Mouse (Mus musculus): ENCODE data around the gene Pcbp2. TPM values are rescaled to one million over a fixed set of nuclear protein-coding genes. Genes with fewer than 3 reads are reported as not detected.

Gene Pcbp2
- polyA plus RNA-seq, 1 experiment from 2014 or later: 105 TPM

DNA sequence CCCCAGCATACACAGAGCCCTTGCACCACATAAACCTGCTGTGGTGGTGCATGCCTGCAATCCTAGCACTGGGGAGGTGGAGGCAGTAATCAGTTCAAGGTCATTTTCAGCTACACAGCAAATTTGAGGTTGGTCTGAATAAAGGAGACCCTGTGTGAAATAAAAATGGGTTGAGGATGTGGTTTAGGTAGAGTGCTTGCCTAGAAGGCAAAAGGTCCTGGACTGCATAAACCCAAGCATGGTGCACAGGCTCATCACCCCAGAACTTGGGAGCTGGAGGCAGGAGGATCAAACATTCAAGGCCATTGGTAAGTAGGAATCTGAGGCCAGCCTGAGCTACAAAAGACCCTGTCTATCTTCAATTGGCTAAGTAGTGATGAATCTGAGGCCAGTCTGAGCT is 37.2 kb downstream of the Pcbp2 start:
- peaks cover 24% of the 10 kb centered on the region for H3K36me3 ChIP-seq (ENCODE audit: control insufficient read depth, insufficient read depth, low read length)
- no peak overlapping the region for H3K9ac ChIP-seq (ENCODE audit: low read depth, low read length)
- ATAC-seq: no peak
- H3K4me2 ChIP-seq (ENCODE audit: low read length): no peak overlapping the region
- H3K27ac ChIP-seq (ENCODE audit: low read length): no peak overlapping the region
- H3K9me3 ChIP-seq (replicated peaks; ENCODE audit: control insufficient read depth, low read length, poor library complexity, severe bottlenecking): no peaks in the 10 kb centered on the region
- H3K4me1 ChIP-seq (ENCODE audit: control insufficient read depth, insufficient read depth, low read length): peaks cover 33% of the 10 kb centered on the region
- H3K4me3 ChIP-seq (ENCODE audit: low read depth, low read length): no peak overlapping the region
- no peaks in the 10 kb centered on the region for H3K27me3 ChIP-seq (ENCODE audit: control insufficient read depth, insufficient read depth, low read depth, low read length)

DNA sequence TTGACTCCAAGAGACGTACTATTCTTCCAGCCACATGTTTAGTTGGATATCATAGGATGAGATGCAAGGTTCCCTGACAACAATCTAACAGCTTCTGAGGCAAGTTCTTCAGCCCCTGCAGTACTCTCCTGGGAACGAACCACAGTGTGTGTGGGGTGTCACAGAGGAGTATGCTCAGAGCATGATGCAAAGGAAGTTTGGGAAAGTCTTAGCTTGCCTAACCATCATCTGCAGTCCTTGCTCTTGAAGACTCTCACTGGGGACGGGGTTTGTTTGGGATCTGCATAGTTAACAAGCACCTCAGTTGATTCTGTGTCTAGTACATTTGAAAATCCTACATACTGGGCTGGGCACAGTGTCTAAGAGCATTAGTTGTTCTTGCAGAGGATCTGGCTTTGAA is 38.0 kb downstream of the Pcbp2 start:
- Histone ChIP-seq H3K4me1 (ENCODE audit: control insufficient read depth, insufficient read depth, low read length) (peaks cover 38% of the 10 kb centered on the region), H3K4me3 (ENCODE audit: low read depth, low read length) (no peak overlapping the region), H3K9ac (ENCODE audit: low read depth, low read length) (no peak overlapping the region), H3K27me3 (ENCODE audit: control insufficient read depth, insufficient read depth, low read depth, low read length) (no peaks in the 10 kb centered on the region), H3K36me3 (ENCODE audit: control insufficient read depth, insufficient read depth, low read length) (peaks cover 24% of the 10 kb centered on the region), H3K4me2 (ENCODE audit: low read length) (no peak overlapping the region), H3K9me3 (replicated peaks; ENCODE audit: control insufficient read depth, low read length, poor library complexity, severe bottlenecking) (no peaks in the 10 kb centered on the region), H3K27ac (ENCODE audit: low read length) (no peak overlapping the region)
- no peak for ATAC-seq
- WGBS: 85% methylated on average over 3 of the region's 3 CpGs

DNA sequence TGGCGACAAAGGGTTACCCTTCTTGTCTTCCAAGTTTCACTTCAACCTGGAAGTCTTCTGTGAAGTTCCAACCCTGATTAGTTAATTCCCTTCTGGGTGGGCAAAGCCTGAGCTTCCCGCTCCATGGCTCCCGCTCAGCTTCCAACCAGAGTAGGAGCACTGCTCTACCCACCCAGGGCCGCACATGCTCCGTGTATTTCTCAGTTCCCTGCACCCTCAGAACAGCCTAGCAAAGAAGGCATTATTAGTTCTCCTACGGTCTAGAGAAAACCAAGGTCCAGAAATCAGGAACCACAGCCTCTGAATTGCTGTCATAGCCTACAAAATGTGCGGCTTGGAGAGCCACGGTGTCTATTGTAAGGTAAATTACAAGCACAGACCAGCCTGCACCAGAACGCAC is 39.8 kb downstream of the Pcbp2 start:
- 6% methylated on average over 9 of the region's 9 CpGs for WGBS
- H3K4me2 ChIP-seq (ENCODE audit: low read length): peak overlapping the region; percentile 81
- peaks cover 51% of the 10 kb centered on the region for H3K4me1 ChIP-seq (ENCODE audit: control insufficient read depth, insufficient read depth, low read length)

DNA sequence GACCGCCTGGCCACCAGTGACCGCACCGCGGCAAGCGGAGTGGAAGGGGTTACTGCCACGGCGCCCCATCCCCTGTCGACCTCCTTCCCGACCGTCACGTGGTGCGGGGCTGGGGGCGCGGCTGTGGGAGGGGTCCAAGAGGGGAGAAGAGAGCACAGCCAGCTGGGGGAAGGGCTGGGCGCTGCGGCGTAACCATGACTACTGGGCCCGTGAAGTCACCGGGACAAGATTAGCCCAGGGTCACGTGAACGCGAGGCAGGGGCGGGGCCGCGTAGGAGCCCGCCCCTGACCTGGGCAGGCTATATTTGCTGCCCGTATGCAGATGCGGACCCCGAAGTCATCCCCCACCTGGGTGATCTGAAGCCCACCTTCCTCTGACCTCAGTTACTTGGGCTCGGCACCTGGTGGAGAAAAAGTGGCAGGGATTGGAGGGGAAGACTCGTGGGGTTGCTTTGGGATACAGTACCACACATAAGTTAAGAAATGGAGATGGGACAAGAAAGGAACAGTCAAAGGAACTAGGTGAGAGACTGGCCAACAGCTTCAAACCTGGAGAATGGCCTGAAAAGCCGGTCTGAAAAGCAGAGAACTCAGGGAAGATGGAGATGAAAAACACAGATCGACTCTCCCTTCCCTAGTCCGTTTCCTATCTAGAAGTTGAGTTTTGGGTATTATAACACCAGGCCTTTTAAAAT is 40.4 kb downstream of the Pcbp2 start:
- no peaks in the 10 kb centered on the region for H3K9me3 ChIP-seq (replicated peaks; ENCODE audit: control insufficient read depth, low read length, poor library complexity, severe bottlenecking)
- H3K27ac ChIP-seq (ENCODE audit: low read length): peak overlapping the region; percentile 94
- H3K36me3 ChIP-seq (ENCODE audit: control insufficient read depth, insufficient read depth, low read length): peaks cover 6% of the 10 kb centered on the region; the same call in 1 of the 2 replicates
- peaks cover 57% of the 10 kb centered on the region for H3K4me1 ChIP-seq (ENCODE audit: control insufficient read depth, insufficient read depth, low read length)
- peak overlapping the region; percentile 70 for H3K4me3 ChIP-seq (ENCODE audit: low read depth, low read length)
- peak; percentile 94 for ATAC-seq
- H3K4me2 ChIP-seq (ENCODE audit: low read length): peak overlapping the region; percentile 81
- H3K9ac ChIP-seq (ENCODE audit: low read depth, low read length): peak overlapping the region; percentile 87
- WGBS: 2% methylated on average over 34 of the region's 34 CpGs
- H3K27me3 ChIP-seq (ENCODE audit: control insufficient read depth, insufficient read depth, low read depth, low read length): no peaks in the 10 kb centered on the region

More for the DNA sequence above, 39.8 kb downstream of the Pcbp2 start:
- Histone ChIP-seq H3K4me3 (ENCODE audit: low read depth, low read length) (peak overlapping the region; percentile 70), H3K27ac (ENCODE audit: low read length) (peak overlapping the region; percentile 94), H3K36me3 (ENCODE audit: control insufficient read depth, insufficient read depth, low read length) (peaks cover 11% of the 10 kb centered on the region; the same call in 1 of the 2 replicates), H3K9ac (ENCODE audit: low read depth, low read length) (peak overlapping the region; percentile 87), H3K27me3 (ENCODE audit: control insufficient read depth, insufficient read depth, low read depth, low read length) (no peaks in the 10 kb centered on the region), H3K9me3 (replicated peaks; ENCODE audit: control insufficient read depth, low read length, poor library complexity, severe bottlenecking) (no peaks in the 10 kb centered on the region)
- peak; percentile 82 for ATAC-seq

DNA sequence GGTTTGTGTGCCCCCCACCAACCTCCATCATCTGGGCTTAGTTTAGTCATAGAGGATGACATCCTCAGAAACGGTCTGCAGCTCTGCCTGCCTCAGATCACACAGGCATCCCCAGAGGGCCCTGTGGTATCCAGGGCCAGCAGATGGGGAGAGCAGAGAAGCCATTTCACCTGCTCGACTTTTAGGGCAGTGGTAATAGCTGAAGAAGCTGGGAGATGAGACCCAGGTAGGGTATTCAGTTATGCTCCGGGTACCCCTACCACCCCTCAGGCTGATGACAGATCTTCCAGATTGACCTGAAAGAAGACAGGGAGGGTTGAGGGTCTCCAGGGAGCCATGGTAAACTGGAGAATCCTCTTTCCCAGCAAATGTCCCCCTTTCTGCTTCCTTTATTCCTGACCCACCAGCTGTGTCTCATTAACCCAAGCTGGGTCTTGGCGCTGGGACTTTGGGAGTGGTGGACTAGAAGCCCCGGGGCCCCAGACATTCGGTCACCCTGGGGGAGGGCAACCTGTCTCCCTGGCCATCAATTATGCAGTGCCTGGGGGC is 41.0 kb downstream of the Pcbp2 start:
- H3K9ac ChIP-seq (ENCODE audit: low read depth, low read length): peak overlapping the region; percentile 87
- peaks cover 6% of the 10 kb centered on the region; the same call in 1 of the 2 replicates for H3K36me3 ChIP-seq (ENCODE audit: control insufficient read depth, insufficient read depth, low read length)
- H3K27ac ChIP-seq (ENCODE audit: low read length): peak overlapping the region; percentile 94
- H3K9me3 ChIP-seq (replicated peaks; ENCODE audit: control insufficient read depth, low read length, poor library complexity, severe bottlenecking): no peaks in the 10 kb centered on the region
- peaks cover 61% of the 10 kb centered on the region for H3K4me1 ChIP-seq (ENCODE audit: control insufficient read depth, insufficient read depth, low read length)
- H3K4me3 ChIP-seq (ENCODE audit: low read depth, low read length): peak overlapping the region; percentile 70
- WGBS: 6% methylated on average over 6 of the region's 6 CpGs
- H3K4me2 ChIP-seq (ENCODE audit: low read length): peak overlapping the region; percentile 81
- ATAC-seq: 0 out of 2 replicates have a peak, but pooled peaks have one; percentile 22
- H3K27me3 ChIP-seq (ENCODE audit: control insufficient read depth, insufficient read depth, low read depth, low read length): no peaks in the 10 kb centered on the region

DNA sequence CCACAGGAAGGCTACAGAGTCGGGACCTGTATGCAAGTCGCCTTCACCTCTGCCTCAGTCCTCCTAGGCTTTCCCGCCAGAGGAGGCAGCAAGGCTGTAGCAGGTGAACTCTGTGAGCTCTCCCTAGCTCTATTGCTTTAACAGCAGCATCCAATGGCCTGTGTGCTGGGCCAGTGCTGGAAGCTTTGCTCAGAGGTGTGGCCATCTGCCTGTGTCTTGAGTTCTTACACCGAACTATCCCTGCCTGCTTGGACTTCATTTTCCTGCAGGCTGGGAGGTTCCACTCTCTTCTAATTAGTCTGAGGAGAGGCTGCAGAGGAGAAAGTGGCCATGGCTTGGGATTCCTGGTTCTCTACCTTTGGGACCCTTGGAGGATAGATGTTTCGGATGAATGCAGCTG is 41.7 kb downstream of the Pcbp2 start:
- peak overlapping the region; percentile 87; the same call in 1 of the 2 replicates for H3K9ac ChIP-seq (ENCODE audit: low read depth, low read length)
- peak overlapping the region; percentile 94 for H3K27ac ChIP-seq (ENCODE audit: low read length)
- peaks cover 6% of the 10 kb centered on the region; the same call in 1 of the 2 replicates for H3K36me3 ChIP-seq (ENCODE audit: control insufficient read depth, insufficient read depth, low read length)
- no peaks in the 10 kb centered on the region for H3K9me3 ChIP-seq (replicated peaks; ENCODE audit: control insufficient read depth, low read length, poor library complexity, severe bottlenecking)
- WGBS: 26% methylated on average over 5 of the region's 5 CpGs
- H3K4me3 ChIP-seq (ENCODE audit: low read depth, low read length): no peak overlapping the region
- H3K27me3 ChIP-seq (ENCODE audit: control insufficient read depth, insufficient read depth, low read depth, low read length): no peaks in the 10 kb centered on the region
- peak overlapping the region; percentile 81 for H3K4me2 ChIP-seq (ENCODE audit: low read length)
- peaks cover 61% of the 10 kb centered on the region for H3K4me1 ChIP-seq (ENCODE audit: control insufficient read depth, insufficient read depth, low read length)
- no peak for ATAC-seq

DNA sequence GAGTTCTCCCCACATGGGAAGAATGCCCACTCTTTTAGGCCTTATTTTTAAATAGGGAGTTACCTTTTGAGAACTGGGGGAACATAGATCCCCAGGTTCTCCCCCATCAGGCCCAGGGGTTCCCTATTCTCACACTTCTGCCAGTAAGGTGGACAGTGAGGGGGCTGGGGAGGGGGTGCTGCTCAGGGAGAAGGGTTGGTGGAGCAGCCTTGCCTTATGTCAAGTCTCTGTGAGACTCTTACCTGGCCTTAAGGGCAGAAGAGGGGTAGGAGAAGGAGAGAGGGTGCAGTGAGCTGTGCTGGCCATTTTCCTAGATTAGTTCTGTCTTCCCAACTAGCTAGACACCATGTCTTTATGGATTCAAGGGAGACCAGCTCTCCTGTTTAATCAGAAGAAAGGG is 42.1 kb downstream of the Pcbp2 start:
- Histone ChIP-seq H3K9me3 (replicated peaks; ENCODE audit: control insufficient read depth, low read length, poor library complexity, severe bottlenecking) (no peaks in the 10 kb centered on the region), H3K4me1 (ENCODE audit: control insufficient read depth, insufficient read depth, low read length) (peaks cover 61% of the 10 kb centered on the region), H3K27ac (ENCODE audit: low read length) (0 out of 2 replicates have a peak overlapping the region, but pooled peaks have one; percentile 94), H3K27me3 (ENCODE audit: control insufficient read depth, insufficient read depth, low read depth, low read length) (no peaks in the 10 kb centered on the region), H3K36me3 (ENCODE audit: control insufficient read depth, insufficient read depth, low read length) (peaks cover 5% of the 10 kb centered on the region; the same call in 1 of the 2 replicates), H3K4me2 (ENCODE audit: low read length) (peak overlapping the region; percentile 10; the same call in 1 of the 2 replicates), H3K4me3 (ENCODE audit: low read depth, low read length) (no peak overlapping the region), H3K9ac (ENCODE audit: low read depth, low read length) (peak overlapping the region; percentile 87; the same call in 1 of the 2 replicates)
- ATAC-seq: no peak

DNA sequence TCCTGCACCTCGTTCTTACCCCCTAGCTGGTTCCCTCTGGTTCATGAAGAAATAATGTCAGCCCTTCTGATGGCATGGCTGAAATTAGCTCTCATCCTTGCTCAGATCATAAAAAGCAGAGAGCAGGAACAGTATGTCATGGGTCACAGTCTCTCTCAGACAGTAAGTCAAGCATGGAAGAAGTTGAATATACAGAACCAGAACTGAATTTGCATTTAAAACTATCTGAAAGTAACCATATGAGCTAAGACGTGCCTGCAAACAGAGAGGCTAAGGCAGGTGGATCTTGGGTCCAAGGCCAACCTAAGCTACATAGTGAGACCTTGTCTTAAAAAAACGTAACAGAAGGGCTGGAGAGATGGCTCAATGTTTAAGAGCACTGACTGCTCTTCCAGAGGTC is 42.7 kb downstream of the Pcbp2 start:
- H3K4me3 ChIP-seq (ENCODE audit: low read depth, low read length): no peak overlapping the region
- peaks cover 3% of the 10 kb centered on the region; the same call in 1 of the 2 replicates for H3K36me3 ChIP-seq (ENCODE audit: control insufficient read depth, insufficient read depth, low read length)
- H3K9ac ChIP-seq (ENCODE audit: low read depth, low read length): no peak overlapping the region
- ATAC-seq: no peak
- H3K4me1 ChIP-seq (ENCODE audit: control insufficient read depth, insufficient read depth, low read length): peaks cover 61% of the 10 kb centered on the region
- H3K27me3 ChIP-seq (ENCODE audit: control insufficient read depth, insufficient read depth, low read depth, low read length): no peaks in the 10 kb centered on the region
- WGBS: 83% methylated on average over 3 of the region's 3 CpGs
- H3K9me3 ChIP-seq (replicated peaks; ENCODE audit: control insufficient read depth, low read length, poor library complexity, severe bottlenecking): no peaks in the 10 kb centered on the region
- H3K4me2 ChIP-seq (ENCODE audit: low read length): no peak overlapping the region
- no peak overlapping the region for H3K27ac ChIP-seq (ENCODE audit: low read length)

DNA sequence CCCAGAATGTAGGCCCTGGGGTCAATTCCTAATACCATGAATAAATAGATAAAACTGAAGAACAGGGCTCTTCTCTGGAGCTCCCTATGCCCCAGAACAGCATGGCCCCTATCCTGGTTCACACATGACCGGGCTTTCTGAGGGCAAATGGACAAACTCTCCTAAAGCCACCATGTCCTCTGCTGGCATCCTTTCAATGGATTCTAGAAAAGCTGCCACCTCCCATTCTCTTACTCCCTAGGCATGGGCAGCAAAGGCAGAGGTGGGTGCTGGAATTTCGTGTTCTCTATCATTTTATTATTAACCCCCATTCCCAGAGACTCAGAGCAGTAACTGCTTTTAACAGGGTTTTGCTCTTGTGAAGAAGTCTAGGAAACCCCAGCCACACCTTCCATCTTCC is 44.9 kb downstream of the Pcbp2 start:
- Histone ChIP-seq H3K27me3 (ENCODE audit: control insufficient read depth, insufficient read depth, low read depth, low read length) (no peaks in the 10 kb centered on the region), H3K4me1 (ENCODE audit: control insufficient read depth, insufficient read depth, low read length) (peaks cover 56% of the 10 kb centered on the region), H3K4me2 (ENCODE audit: low read length) (peak overlapping the region; percentile 91), H3K4me3 (ENCODE audit: low read depth, low read length) (peak overlapping the region; percentile 69), H3K9me3 (replicated peaks; ENCODE audit: control insufficient read depth, low read length, poor library complexity, severe bottlenecking) (no peaks in the 10 kb centered on the region), H3K36me3 (ENCODE audit: control insufficient read depth, insufficient read depth, low read length) (no peaks in the 10 kb centered on the region), H3K27ac (ENCODE audit: low read length) (no peak overlapping the region), H3K9ac (ENCODE audit: low read depth, low read length) (no peak overlapping the region)
- 87% methylated on average over 2 of the region's 2 CpGs for WGBS
- no peak for ATAC-seq

Measured in midbrain, embryonic 16.5 days (tissue).